Mouse (Mus musculus): ENCODE data around the gene H2-M10.2.
"Not testable (repeated sequence)": the region's sequence is repeated elsewhere in the genome, so short reads cannot be mapped to it uniquely, and the experiment has no call there.

The H2-M10.2 gene

GRCm38 (mm10) chr17:36252250-36252876 lies 33.9 kb downstream of the H2-M10.2 start:
- in situ Hi-C loops (cut with MboI, MseI), result no loop called here

- in situ Hi-C loops (cut with MboI, MseI), result no loop called here
Measured at GRCm38 (mm10) chr17:36248886-36249285, 37.4 kb downstream of the H2-M10.2 start.

- in situ Hi-C loops (cut with MboI, MseI), result no loop called here
Measured at GRCm38 (mm10) chr17:36245741-36246140, 40.5 kb downstream of the H2-M10.2 start.

GRCm38 (mm10) chr17:36244031-36244430 lies 42.3 kb downstream of the H2-M10.2 start:
- in situ Hi-C loops (cut with MboI, MseI), result no loop called here

- in situ Hi-C loops (cut with MboI, MseI), result no loop called here
Measured at GRCm38 (mm10) chr17:36240637-36241213, 45.6 kb downstream of the H2-M10.2 start.

GRCm38 (mm10) chr17:36237321-36237921 lies 48.9 kb downstream of the H2-M10.2 start:
- in situ Hi-C loops (cut with MboI, MseI), result no loop called here

GRCm38 (mm10) chr17:36235300-36235699 lies 51.0 kb downstream of the H2-M10.2 start:
- in situ Hi-C loops (cut with MboI, MseI), result not testable (repeated sequence)

Data from regulatory T cell (primary cell).